Mouse (Mus musculus): ENCODE data around the gene Mfsd2b.

Mfsd2b gene

DNA sequence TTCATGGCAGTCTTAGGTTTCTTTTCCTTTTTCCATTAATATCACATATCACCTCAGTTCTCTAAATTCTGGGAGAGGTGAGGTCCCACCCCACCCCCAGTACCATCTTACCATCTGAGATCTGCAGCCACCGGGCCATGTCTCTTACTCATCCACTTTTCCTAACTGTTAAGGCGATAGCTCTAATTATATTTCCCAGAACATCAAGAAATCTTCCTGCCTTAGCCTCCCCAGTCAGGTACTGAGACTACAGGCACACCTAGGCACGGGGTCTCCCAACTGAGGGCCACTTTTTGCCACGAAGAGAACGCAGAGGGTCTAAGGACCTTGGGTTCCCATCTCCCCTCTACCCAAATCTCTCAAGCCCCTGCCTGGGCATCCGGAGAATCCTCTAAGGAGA lies 628 bp downstream of the Mfsd2b start:
- in situ Hi-C loops (cut with MboI, MseI): no loop called here

DNA sequence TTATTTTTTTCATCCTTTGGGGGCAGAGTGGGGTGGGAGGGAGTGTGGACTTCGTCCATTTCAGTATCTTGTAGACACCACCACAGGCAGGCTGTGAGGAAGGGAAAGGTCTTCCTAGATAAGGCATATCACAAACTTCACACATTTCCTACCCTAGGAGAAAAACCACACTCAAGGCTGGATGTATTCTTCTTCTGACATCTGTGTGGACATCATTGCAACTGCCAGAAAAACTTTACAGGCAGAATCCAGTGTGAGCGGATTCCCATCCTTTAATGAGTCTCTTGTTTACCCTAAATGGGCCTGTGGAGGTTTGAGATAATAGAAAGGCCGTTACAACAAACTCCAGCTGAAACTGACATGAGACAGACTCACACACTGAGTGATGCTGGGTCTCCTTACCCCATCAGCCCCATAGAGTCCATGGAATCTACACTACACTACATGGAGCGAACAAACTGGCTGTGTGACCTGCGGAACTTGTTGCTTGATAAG lies 1.1 kb downstream of the Mfsd2b start:
- in situ Hi-C loops (cut with MboI, MseI): no loop called here

DNA sequence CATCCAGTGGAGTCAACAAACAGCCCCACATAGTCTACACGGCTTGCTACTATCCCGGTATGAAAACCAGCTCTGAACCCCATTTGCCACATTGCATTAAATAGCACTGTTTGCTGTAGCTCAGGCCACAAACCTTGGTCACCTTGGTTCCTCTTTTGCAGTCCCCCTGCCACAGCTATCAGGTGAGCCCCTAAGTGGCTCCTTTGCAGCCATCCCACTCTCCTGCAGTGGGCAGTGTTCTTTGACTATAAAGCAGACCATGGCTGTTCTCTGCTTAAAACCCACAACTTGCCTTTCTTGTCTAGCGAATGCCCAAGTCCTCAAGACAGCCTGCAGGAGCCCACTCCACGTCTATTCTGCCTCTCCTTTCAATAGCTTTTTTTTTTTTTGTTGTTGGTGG lies 1.9 kb downstream of the Mfsd2b start:
- in situ Hi-C loops (cut with MboI, MseI): no loop called here

DNA sequence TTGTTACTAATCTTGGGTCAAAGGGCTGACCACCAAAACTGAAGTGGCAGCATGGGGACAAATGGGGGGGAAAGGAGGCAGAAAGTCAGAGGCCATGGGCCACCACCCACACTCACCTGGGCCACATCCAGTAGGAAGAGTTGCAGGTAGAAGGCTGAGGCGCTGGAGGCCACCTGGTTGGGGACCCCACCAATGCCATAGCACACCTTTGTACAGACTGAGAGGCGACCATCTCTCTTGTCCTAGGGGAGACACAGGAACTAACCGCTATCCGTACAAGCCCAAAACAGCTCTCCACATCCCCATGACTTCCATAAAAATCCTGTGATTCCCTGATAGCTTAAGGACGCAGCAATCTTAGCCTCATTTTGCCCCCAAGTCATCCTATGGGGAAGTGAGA lies 2.9 kb downstream of the Mfsd2b start:
- in situ Hi-C loops (cut with MboI, MseI): no loop called here

DNA sequence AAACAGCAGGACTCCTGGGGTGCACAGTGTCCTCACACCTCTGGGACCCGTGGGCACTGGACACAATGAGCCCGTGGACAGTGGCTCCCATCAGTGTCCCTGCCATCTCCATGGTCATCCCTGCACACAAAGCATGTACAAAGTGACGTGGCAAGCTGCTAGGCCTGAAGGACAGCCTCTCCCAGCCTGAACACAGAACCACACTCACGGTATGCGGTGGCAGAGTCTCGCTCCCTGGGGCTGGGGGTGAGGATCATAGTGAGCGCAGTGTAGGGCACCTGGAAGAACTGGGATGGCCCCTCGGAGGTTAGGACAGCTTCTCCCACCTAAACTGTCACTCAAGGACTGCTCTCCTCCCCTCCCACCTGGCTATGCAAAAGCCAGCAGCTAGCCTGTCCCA lies 5.2 kb downstream of the Mfsd2b start:
- in situ Hi-C loops (cut with MboI, MseI): loop anchor here (10.0 kb wide), 1 partner anchor 224 kb away; no protein-coding TSS in a partner anchor

DNA sequence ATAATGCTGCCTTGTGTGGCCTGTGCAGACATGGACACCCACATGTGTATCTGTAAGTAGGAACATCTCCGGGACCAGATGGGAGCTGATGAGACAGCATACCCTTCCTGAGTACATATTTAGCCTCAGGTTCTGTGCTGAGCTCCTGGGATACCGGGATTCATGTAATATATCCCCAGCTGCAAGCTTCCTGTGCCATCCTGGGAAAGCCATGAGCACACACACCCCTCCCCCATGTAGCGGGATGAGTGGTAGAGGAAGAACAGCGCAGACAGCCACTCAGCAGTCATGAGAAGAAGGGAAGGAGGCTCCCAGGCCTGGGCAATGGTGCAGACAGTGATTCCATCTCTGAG lies 9.8 kb downstream of the Mfsd2b start:
- in situ Hi-C loops (cut with MboI, MseI): loop anchor here (10.0 kb wide), 1 partner anchor 220 kb away; no protein-coding TSS in a partner anchor

DNA sequence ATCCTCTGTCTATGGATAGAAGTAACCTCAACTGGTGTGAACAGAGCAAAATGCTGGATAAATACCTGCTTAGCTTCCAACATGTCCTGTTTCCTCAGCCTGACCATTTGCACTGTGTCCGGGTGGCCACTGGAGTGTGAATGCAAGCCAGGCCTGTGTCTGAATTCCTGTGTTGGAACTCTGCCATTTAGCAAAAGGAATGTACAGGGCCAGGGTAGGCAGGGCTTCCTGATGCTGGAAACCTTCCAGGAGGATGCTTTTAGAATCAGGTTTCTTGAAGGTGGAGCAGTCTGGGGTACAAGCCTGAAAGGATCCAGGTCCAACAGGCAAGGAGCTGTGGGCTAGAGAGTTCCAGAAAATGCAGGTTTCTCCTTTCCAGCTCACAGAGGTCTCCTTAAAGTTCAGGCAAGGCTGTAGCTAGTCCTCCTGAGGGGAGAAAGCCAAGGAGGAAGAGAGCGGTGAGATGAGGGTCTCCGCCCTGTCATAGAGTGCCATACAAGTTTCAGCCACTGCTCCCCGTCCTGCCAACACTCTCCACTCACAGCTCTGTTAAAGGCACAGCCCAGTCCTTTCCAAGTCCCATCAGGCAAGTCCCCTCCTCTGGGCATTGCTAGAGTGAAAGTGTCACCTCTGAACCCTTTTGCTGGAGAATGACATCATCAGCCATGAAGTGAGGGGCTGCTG lies 10.4 kb downstream of the Mfsd2b start:
- in situ Hi-C loops (cut with MboI, MseI): loop anchor here (10.0 kb wide), 1 partner anchor 219 kb away; no protein-coding TSS in a partner anchor

DNA sequence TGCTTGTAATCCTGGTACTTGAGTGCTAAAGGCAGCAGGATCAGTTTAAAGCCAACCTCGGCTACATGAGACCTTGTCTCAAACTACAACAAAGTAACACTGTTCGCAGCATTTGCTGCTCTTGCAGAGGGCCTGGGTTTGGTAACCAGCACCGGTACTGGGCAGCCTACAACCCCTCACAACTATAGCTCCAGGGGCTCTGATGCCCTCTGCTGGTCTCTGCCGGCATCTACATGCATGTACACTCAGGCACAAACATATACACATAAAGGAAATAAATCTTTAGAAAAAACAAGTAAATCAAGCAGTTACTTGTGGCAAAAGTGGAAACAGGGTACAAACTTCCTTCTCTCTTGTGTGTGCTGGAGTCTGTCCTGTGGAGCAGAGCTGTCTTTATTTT lies 11.5 kb downstream of the Mfsd2b start:
- in situ Hi-C loops (cut with MboI, MseI): loop anchor here (10.0 kb wide), 1 partner anchor 218 kb away; no protein-coding TSS in a partner anchor

DNA sequence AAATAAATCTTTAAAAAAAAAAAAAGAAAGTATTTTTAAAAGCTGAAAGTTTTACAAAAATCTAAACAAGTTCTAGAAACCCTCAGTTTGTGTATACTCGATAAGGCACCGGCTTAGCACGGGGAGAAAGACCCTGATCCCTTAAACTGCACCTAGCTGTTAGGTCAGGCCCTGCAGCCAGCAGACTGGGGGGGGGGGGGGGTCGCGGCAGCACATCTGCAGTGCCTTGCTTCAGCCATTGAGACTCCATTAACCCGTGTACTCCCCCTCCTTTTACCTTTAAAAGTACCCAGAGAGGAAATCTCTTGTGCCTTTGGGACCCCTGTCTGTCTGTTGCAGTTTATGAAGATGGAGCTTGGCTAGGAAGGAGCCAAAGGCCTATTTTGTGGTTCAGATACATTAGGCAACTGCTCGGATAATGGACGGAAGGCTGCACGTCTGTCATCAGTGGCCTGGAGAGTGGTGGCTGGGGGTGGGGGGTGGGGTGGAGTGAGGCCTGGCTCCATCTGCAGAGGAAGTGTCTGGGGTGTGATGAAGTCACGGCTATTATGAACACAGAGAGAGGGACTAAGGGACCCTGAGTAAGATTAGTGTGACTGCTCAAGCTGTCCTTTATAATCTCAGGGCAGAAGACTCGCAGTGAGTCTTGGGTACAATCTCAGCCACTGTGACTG lies 14.8 kb downstream of the Mfsd2b start:
- in situ Hi-C loops (cut with MboI, MseI): no loop called here

DNA sequence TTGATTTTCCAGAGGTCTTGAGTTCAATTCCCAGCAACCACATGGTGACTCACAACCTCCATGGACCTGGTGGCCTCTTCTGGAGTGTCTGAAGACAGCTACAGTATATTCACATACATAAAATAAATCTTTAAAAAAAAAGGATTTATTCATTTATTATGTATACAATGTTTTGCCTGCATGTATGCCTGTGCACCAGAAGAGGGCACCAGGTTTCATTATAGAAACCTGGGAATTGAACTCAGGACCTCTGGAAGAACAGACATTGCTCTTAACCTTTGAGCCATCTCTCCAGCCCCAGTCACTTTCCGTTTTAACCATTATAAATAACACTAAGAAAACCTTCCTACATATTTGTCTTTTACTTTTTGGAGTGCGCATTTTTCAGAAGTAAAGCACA lies 17.3 kb downstream of the Mfsd2b start:
- in situ Hi-C loops (cut with MboI, MseI): no loop called here

DNA sequence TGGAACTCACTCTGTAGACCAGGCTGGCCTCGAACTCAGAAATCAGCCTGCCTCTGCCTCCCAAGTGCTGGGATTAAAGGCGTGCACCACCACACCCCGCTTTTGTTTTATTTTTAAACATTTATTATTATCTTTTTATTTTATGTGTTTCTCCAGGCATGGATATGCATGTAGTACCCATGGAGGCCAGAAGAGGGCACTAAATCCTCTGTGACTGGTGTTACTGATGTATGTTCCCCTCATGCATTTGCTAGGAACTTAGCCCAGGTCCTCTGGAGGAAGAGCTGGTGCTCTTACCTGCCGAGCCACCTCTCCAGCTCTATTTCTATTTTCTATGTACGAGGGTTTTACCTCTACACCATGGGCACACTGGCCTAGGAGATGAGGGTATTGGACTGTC lies 18.0 kb downstream of the Mfsd2b start:
- in situ Hi-C loops (cut with MboI, MseI): no loop called here

DNA sequence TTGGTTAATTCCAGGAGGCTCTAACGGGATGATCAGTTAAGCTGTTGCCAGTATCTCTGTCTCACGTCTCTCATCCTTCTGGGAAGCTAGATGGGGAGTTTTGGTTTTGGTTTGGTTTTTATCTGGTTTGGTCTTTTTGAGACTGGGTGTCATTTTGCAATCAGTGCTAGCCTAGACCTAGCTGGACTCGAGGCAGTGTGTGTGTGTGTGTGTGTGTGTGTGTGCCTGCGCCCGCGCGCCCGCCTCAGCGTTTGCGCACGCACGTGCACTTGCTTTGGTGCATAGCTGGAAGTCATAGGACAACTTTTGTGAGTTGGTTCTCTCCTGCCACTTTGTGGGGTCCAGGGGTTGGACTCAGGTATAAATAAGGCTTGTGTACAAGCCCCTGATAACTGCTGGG lies 30.4 kb downstream of the Mfsd2b start:
- in situ Hi-C loops (cut with MboI, MseI): no loop called here

DNA sequence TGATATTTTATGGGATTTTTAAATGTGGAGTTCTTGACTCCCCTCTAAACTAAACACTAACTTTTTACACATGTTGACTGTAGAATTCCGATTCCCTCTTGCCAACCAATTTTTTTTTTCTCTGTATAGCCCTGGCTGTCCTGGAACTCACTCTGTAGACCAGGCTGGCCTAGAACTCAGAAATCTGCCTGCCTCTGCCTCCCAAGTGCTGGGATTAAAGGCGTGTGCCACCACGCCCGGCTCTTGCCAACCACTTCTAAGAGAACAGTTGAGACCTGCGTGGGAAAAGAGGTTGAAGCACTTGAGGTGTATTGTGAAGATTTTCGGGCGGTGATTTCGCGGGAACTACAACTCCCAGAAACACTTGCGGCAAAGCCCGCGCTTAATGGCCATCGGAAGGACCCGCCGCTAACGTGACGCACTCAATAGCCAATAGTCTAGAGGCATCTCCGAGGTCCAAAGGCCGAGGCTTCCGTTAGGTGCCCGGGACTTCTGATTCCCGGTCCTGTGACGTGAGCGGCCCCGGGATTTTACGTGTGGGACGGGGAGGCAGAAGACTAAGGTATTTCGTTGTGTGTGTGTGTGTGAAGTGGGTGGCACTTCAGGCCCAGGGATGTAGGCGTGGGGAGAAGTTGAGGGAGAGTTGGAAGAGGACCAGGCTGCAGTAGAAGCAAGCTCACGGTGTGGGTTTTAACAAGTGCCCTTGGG lies 31.1 kb downstream of the Mfsd2b start, which contains the start of gene Wdcp:
TSS of gene Wdcp (plus strand) at position 414 of the 708 bp plus-strand sequence.
- in situ Hi-C loops (cut with MboI, MseI): no loop called here

DNA sequence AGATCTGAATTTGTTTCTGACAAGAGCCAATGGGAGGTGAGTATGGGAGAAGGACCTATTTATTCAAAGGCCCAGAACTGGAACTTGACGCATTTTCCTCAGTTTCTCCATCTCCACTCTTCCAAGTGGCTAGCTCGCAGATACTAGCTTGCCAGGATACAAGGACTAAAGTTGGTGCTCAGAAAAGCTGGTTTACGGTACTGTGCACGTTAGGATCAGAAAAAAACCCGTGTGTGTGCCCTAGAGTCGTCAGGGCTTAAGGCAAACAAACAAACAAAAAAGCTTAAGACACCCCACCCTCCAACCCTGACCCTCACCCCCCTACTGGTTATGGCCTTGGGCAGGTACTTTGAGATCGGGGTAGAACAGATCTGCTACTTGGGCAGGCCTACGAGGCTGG lies 31.7 kb downstream of the Mfsd2b start:
- in situ Hi-C loops (cut with MboI, MseI): no loop called here

DNA sequence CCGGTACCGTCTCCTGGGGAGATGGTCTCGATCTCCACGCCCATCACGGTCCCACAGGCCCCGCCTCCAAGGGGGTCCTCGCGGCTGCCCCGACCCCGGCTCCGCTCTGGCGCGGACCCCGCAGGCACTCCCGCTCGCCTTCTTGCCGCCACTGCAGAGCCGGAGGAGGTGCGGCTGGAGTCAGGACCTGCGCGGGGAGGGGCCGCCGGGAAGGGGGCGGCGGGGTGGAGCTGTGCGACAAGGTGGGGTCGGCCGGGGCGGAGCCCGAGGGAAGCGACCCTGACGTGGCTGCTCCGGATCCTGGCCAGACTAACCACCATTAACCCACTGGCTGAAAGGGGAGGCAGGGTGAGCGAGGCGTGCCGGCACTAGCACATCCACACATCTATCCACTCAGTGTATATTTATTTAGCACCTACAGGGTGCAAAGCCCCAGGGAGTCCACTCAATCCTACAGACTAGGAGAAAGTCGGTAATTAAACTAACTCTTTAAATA lies 32.7 kb downstream of the Mfsd2b start, which contains the start of gene Fkbp1b:
TSS of gene Fkbp1b (minus strand) at position 200 of the 496 bp plus-strand sequence.
- in situ Hi-C loops (cut with MboI, MseI): no loop called here

DNA sequence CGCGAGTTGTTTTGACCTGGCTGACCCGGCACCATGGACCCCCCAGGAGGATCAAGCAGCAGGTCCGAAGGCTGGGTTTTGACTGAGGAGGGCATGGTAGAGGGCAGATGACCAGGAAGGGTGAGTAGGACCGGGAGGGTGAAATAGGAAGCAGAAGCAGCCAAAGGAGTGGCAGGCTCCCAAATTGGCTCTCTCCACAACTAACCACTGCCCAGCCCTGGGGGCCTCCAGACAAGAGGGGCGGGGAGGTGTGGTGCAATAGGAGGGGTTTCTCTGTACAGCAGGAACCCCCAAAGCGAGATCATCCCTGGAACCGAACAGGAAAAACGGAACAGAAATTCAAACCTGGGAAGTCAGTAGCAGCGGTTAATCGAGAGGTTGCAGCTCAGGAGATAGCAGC lies 33.4 kb downstream of the Mfsd2b start:
- in situ Hi-C loops (cut with MboI, MseI): no loop called here

DNA sequence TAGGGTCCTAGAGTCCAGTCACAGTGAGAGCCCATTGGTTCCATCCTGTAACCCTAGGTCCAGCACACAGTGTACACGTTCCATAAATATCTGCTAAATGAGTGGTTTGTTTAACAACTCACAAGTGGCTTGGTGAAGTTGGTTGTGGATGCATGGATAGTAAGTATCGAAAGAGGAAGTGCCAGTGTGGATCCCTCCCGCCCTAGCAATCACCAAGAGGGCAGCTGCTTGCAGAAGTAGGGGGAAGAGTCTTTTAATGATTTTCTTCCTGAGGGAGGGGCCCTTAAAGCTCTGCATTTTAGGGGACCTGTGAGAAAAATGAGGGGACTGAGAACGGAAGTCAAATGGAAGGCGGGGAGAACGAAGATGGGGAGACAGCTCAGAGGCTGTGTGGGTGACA lies 34.1 kb downstream of the Mfsd2b start:
- in situ Hi-C loops (cut with MboI, MseI): no loop called here

DNA sequence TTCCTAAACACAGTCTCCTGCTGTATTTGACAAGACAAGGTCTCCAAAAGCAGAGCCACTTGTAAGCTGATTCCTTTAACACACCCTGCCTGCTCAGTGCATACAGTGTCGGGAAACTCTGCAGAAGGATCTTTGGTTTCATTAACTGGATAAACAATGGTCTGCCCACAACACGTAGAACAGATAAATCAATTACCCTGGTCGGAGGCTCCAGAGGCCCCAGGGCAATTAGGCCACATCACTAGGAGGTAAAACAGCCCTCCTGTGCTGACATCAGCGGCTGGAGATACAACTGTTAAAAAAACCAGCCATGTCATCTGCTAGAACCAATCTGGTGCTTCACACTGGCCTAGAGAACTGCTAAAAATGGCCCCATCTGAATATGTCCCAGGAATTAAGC lies 37.2 kb downstream of the Mfsd2b start:
- in situ Hi-C loops (cut with MboI, MseI): no loop called here

DNA sequence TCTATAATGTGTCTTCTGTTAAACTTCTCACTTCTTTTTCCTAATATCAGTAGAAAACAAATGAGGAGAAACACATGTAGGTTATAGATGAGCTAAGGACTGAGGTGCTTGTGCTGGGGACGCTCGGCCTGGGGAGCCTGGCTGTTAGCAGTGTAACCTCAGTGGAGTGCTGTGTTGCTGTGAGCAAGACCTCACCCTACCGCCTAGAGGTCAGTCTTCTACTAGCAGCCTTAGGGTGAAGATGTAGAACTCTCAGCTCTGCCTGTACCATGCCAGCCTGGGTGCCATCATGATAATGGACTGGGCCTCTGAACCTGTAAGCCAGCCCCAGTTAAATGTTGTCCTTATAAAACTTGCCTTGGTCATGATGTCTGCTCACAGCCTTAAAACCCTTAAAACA lies 46.9 kb downstream of the Mfsd2b start:
- in situ Hi-C loops (cut with MboI, MseI): no loop called here

DNA sequence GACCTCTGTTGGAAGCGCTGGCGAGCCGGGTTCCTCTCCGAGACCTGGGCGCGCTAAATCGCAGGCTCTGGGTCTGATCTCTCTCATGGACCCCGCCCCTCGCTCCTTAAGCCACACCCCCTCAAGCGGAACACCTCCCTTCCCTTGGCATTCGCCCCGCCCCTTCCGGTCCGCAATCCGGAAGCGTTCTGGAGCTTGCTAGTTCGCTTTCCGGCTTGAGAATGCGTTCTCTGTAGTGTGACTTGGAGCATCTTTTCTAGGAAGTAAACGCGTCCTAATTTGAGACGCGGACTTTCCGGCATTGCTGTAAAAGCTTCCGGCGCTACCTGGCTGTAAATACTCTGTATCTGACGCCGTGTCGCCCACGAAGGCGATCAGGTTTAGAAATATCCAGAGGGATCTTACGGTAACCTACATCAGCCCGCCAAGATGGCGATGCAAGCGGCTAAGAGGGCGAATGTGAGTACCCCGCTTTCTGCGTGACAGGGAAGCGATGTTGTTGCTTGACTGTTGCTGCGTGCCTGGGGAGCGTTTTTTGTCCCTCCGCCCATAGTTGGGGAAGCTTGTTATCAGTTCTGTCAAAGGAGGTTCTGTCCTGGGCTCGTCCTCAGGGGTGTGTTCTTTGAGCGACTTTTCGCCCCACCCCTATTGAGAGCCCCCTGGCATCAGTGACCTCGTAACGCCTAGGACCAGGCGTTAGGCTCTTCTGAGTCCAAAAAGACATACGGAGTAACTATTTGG lies 56.6 kb downstream of the Mfsd2b start, which contains the start of gene Sf3b6:
TSS of gene Sf3b6 (plus strand) at position 184 of the 741 bp plus-strand sequence.
- in situ Hi-C loops (cut with MboI, MseI): no loop called here

DNA sequence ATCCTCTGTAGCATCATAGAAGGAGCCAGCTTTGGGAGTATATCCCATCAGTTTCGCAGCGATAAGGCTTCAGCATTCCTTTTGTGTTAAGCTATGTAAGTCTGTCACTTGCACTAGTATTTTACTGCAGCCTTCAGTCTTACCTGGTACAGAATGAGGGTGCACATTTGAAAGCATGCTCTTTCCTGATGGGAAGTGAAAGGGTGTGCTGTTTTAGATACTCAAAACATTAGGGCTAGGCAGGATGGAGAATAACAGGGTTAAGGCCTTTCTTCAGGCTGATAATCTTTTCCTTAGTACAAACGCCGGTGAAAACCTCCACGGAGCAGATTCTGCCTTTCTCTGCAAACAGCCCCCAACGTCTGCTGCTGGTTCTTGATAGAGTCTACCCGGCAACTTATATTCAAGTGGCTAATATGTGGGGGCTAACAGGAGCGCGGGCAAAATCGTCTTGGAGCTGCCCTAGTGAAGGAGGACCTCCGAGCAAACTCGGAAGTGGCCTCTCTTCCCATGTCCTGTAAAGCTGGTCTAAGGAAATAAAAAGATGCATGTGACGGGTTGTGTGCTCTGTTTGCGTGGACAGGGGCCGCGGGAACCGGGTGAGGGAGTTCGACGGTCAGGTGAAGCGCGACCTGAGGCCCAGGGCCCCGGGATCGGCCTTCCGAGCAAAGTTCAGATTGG lies 57.3 kb downstream of the Mfsd2b start:
- in situ Hi-C loops (cut with MboI, MseI): no loop called here
